Mouse (Mus musculus) kidney, embryonic 14.5 days (tissue): ENCODE data around the gene 5730455P16Rik. TPM values are rescaled to one million over a fixed set of nuclear protein-coding genes. Genes with fewer than 3 reads are reported as not detected.

Experiments
- ATAC-seq: fragments of 200-750 bp; cut with Nextera tagmentation; 2 replicates; pipeline ENCODE4 v1.8.0; 2017; ENCODE audit warnings: moderate number of reproducible peaks, mild to moderate bottlenecking, moderate TSS enrichment, moderate library complexity; ENCODE audit not compliant: low FRiP score, low TSS enrichment
- H3K27ac ChIP-seq: fragments of 300-500 bp; sonication (generic); 2 replicates; pipeline ENCODE4 v1.5.1; 2014; ENCODE audit warnings: low read depth, mild to moderate bottlenecking, low read length, moderate library complexity, mixed read lengths
- H3K27me3 ChIP-seq: fragments of 300-500 bp; sonication (generic); 2 replicates; pipeline ENCODE4 v1.6.1; 2014; ENCODE audit warnings: mild to moderate bottlenecking, low read length; ENCODE audit not compliant: control insufficient read depth, insufficient read depth
- H3K36me3 ChIP-seq: fragments of 300-500 bp; sonication (generic); 2 replicates; pipeline ENCODE4 v1.6.1; 2014; ENCODE audit warnings: low read length, mixed read lengths; ENCODE audit not compliant: control insufficient read depth, insufficient read depth
- H3K4me1 ChIP-seq: fragments of 300-500 bp; sonication (generic); 2 replicates; pipeline ENCODE4 v1.6.1; 2014; ENCODE audit warnings: low read length, mixed read lengths; ENCODE audit not compliant: control insufficient read depth, insufficient read depth
- H3K4me2 ChIP-seq: fragments of 300-500 bp; sonication (generic); replicated peaks from 2 replicates; pipeline ENCODE4 v1.6.1; 2014; ENCODE audit warnings: low read depth, mild to moderate bottlenecking, low read length
- H3K4me3 ChIP-seq: fragments of 300-500 bp; sonication (generic); 2 replicates; pipeline ENCODE4 v1.5.1; 2014; ENCODE audit warnings: mild to moderate bottlenecking, low read length
- H3K9ac ChIP-seq: fragments of 300-500 bp; sonication (generic); 2 replicates; pipeline ENCODE4 v1.6.1; 2014; ENCODE audit warnings: low read depth, mild to moderate bottlenecking, low read length, moderate library complexity
- H3K9me3 ChIP-seq: fragments of 300-500 bp; sonication (generic); 2 replicates; pipeline ENCODE4 v1.6.1; 2016; ENCODE audit warnings: low read length; ENCODE audit not compliant: control insufficient read depth
- WGBS: fragments of 180-500 bp; shearing (Covaris S2); extraction: QIAGEN DNeasy Blood & Tissue Kit; methylation state at CpG from one replicate; pipeline ENCODE4 v1.1.7; 2014; 5-methylcytosine and 5-hydroxymethylcytosine counted together
- polyA plus RNA-seq: library from polyadenylated mRNA; unstranded; fragments of >200 nt; fragmentation: Nextera tagmentation; extraction: Ambion mirVana; gene quantifications from 2 replicates; pipeline ENCODE4 v1.2.1, GENCODE M21; 2014

Gene 5730455P16Rik
- polyA plus RNA-seq, 1 experiment from 2014 or later = 22.9 TPM

DNA sequence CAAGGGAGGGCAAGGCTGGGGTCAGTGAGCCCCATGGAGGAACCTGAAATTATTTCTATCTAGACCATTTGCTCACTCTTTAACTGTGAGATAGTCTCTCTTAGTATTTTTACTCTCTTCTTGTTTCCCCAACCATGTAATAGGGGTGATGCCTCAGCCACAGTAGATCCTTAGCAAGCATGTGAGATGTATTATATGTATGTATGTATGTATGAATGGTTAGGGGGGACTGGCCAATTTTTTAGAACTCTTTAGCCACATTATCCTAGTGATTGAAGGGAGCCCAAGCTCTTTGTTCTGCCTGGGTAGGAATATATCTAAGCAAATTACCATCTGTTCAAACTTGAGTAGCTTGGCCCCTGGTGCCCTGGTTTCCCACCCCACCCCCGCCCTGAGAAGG is 64.4 kb downstream of the 5730455P16Rik start:
- ATAC-seq = no peak
- H3K27me3 ChIP-seq = no peaks in the 10 kb centered on the region
- no peak overlapping the region for H3K9ac ChIP-seq
- H3K27ac ChIP-seq = no peak overlapping the region
- H3K9me3 ChIP-seq = no peaks in the 10 kb centered on the region
- no peak overlapping the region for H3K4me2 ChIP-seq
- no peaks in the 10 kb centered on the region for H3K4me1 ChIP-seq
- H3K36me3 ChIP-seq = no peaks in the 10 kb centered on the region
- 74% methylated on average over 1 of the region's 1 CpGs for WGBS
- H3K4me3 ChIP-seq = no peak overlapping the region

DNA sequence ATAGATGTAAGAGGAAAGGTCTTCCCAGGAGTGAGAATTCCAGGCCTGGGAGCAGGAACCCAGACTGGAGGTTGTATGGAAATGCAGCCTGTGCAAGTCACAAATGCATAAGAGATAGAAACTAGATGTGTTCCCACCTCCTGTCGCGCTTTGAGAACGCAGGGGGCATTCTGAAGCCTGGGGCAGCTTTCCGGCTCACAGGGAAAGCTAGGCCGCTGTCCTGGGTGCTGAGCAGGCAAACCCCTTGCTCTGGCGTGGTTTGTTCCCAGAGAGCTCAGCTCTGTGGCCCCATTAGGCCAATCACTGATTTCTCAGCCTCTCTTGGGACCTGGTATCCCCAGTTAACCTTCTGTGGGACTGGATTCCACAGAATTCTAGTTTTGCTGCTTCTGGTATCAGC is 65.3 kb downstream of the 5730455P16Rik start:
- no peaks in the 10 kb centered on the region for H3K9me3 ChIP-seq
- H3K4me2 ChIP-seq = no peak overlapping the region
- no peak for ATAC-seq
- H3K9ac ChIP-seq = no peak overlapping the region
- no peaks in the 10 kb centered on the region for H3K4me1 ChIP-seq
- H3K36me3 ChIP-seq = no peaks in the 10 kb centered on the region
- no peak overlapping the region for H3K4me3 ChIP-seq
- H3K27me3 ChIP-seq = no peaks in the 10 kb centered on the region
- 2% methylated on average over 6 of the region's 6 CpGs for WGBS
- H3K27ac ChIP-seq = no peak overlapping the region

- Histone ChIP-seq H3K27ac (no peak overlapping the region), H3K4me3 (no peak overlapping the region), H3K9me3 (no peaks in the 10 kb centered on the region), H3K4me1 (no peaks in the 10 kb centered on the region), H3K9ac (no peak overlapping the region), H3K27me3 (no peaks in the 10 kb centered on the region), H3K36me3 (no peaks in the 10 kb centered on the region), H3K4me2 (no peak overlapping the region)
- 20% methylated on average over 2 of the region's 2 CpGs for WGBS
- no peak for ATAC-seq
Observed at GRCm38 (mm10) chr11:80312049-80312448, 65.8 kb downstream of the 5730455P16Rik start.

DNA sequence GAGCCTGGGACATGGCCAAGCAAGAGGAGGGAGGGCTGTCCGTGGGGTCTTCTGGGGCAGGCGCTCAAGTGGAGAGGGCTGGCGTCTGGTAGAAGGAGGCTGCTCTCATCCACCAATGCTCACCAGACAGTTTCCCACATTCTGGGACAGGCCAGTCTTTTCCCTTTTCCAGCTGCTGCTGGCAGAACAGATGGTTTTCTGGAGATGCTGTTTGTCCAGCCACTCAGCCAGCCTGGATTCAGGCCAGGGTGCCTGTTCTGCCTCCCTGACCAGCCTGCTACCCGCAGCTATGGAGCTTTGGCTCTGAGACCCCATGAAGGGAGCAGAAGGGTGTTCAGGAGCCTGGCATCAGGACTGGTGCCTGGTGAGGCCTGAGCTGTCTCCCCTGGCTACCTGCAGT is 66.6 kb downstream of the 5730455P16Rik start:
- 68% methylated on average over 4 of the region's 4 CpGs for WGBS
- H3K4me3 ChIP-seq = no peak overlapping the region

More for the DNA sequence above, 66.6 kb downstream of the 5730455P16Rik start:
- H3K4me2 ChIP-seq = no peak overlapping the region
- H3K36me3 ChIP-seq = no peaks in the 10 kb centered on the region
- H3K9me3 ChIP-seq = no peaks in the 10 kb centered on the region
- H3K27me3 ChIP-seq = no peaks in the 10 kb centered on the region
- H3K27ac ChIP-seq = no peak overlapping the region
- no peaks in the 10 kb centered on the region for H3K4me1 ChIP-seq
- no peak overlapping the region for H3K9ac ChIP-seq
- ATAC-seq = no peak

Other genes with a start within 250 kb of the 5730455P16Rik start
- gene Tefm, start 235.9 kb downstream of the 5730455P16Rik start, polyA plus RNA-seq = 33.5 and 36.5 TPM in 2 replicates
- 1.3 and 2.1 TPM in 2 replicates for gene Adap2, start 223.9 kb downstream of the 5730455P16Rik start, polyA plus RNA-seq
- gene Rnf135, start 194.2 kb downstream of the 5730455P16Rik start, polyA plus RNA-seq = 6.4 and 8.0 TPM in 2 replicates
- gene Rhot1, start 169.0 kb downstream of the 5730455P16Rik start, polyA plus RNA-seq = 38.3 and 66.8 TPM in 2 replicates
- 1.1 and 1.3 TPM in 2 replicates for gene Rhbdl3, start 77.1 kb downstream of the 5730455P16Rik start, polyA plus RNA-seq
- 297 and 300 TPM in 2 replicates for gene Zfp207, start 5.2 kb upstream of the 5730455P16Rik start, polyA plus RNA-seq
- gene Psmd11, start 50.6 kb upstream of the 5730455P16Rik start, polyA plus RNA-seq = 300 and 337 TPM in 2 replicates
- 0.84 and 1.6 TPM in 2 replicates for gene Cdk5r1, start 99.0 kb upstream of the 5730455P16Rik start, polyA plus RNA-seq